Mouse (Mus musculus): ENCODE data around the gene Syp. TPM values are rescaled to one million over a fixed set of nuclear protein-coding genes. Genes with fewer than 3 reads are reported as not detected.

Syp gene
- polyA plus RNA-seq, 1 experiment: 1,108 TPM

- H3K4me3 ChIP-seq (ENCODE audit: insufficient read depth, low read length): no peak overlapping the region
- TF ChIP-seq CTCF (IDR thresholded peaks at IDR 0.05; ENCODE audit: extremely low read depth, insufficient read depth, low read length) (peak; percentile 24; the same call in 1 of the 2 replicates), POLR2A (IDR thresholded peaks at IDR 0.05; ENCODE audit: extremely low read depth, insufficient read depth, low read length) (no peak)
- H3K27ac ChIP-seq (ENCODE audit: insufficient read depth, low read length): no peak overlapping the region
- no peaks in the 10 kb centered on the region for H3K4me1 ChIP-seq (ENCODE audit: control insufficient read depth, insufficient read depth, low read length)
Observed at GRCm38 (mm10) chrX:7692862-7693261, 54.6 kb downstream of the Syp start.

DNA sequence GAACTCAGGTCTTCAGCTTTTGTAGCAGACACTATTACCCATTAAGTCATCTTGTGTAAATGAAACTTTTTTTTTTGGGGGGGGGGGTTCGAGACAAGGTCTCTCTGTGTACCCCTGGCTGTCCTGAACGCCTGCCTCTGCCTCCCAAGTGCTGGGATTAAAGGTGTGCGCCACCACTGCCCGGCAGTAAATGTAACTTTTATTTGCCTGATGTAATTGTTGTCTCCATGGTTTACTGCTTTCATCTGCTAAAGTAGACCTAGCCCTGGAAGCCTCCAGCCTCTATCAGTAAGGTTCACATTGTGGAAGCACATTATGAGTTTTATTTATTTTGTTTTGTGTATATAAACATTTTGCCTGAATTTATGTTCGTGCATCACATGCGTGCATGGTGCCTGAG is 58.2 kb downstream of the Syp start:
- Histone ChIP-seq H3K27ac (ENCODE audit: insufficient read depth, low read length) (no peak overlapping the region), H3K4me1 (ENCODE audit: control insufficient read depth, insufficient read depth, low read length) (no peaks in the 10 kb centered on the region), H3K4me3 (ENCODE audit: insufficient read depth, low read length) (no peak overlapping the region; the same call in 1 of the 2 replicates)
- TF ChIP-seq POLR2A (IDR thresholded peaks at IDR 0.05; ENCODE audit: extremely low read depth, insufficient read depth, low read length) (no peak), CTCF (IDR thresholded peaks at IDR 0.05; ENCODE audit: extremely low read depth, insufficient read depth, low read length) (no peak)

DNA sequence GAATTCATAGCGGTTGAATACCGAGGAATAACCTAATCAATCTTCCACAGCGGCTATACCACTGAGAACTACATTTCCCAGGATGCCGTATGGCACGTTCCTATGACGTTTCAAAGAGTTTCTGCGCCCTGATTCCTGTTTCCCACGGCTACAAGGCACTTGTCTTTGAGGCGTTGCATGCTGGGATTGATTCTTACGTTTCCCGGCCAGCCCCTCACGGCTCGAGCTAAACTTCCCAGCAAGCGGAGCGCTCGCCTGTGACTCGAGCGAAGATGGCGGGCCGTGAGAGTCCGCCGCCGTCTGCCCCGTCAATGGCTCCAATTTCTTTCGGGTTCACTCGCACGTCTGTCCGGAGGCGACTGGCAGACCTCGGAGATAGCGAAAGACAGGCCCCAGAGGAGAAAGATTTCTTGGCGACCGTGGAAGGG is 58.7 kb downstream of the Syp start, which contains the start of gene Gpkow:
Gene Gpkow (plus strand): TSS at position 178 of the 428 bp plus-strand sequence.
- Histone ChIP-seq H3K4me3 (ENCODE audit: insufficient read depth, low read length) (peak within 1 kb of the TSS; percentile 70), H3K4me1 (ENCODE audit: control insufficient read depth, insufficient read depth, low read length) (no peaks in the 10 kb centered on the region), H3K27ac (ENCODE audit: insufficient read depth, low read length) (no peak within 1 kb of the TSS)
- peak; percentile 68; the same call in 1 of the 2 replicates for TF ChIP-seq POLR2A (IDR thresholded peaks at IDR 0.05; ENCODE audit: extremely low read depth, insufficient read depth, low read length)
- TF ChIP-seq CTCF (IDR thresholded peaks at IDR 0.05; ENCODE audit: extremely low read depth, insufficient read depth, low read length): no peak

Other genes with a start within 250 kb of the Syp start
- gene Foxp3, start 64.8 kb upstream of the Syp start, polyA plus RNA-seq (2012; rRNA removed): 0.04 TPM in 1 of 2 replicates, not detected in the other
- 13.9 and 14.2 TPM in 2 replicates for gene Ppp1r3f, start 64.2 kb upstream of the Syp start, polyA plus RNA-seq (2012; rRNA removed)
- 36.1 and 39.7 TPM in 2 replicates for gene Ccdc22, start 33.0 kb upstream of the Syp start, polyA plus RNA-seq (2012; rRNA removed)
- 0.17 and 0.26 TPM in 2 replicates for gene Cacna1f, start 31.4 kb upstream of the Syp start, polyA plus RNA-seq (2012; rRNA removed)
- gene Prickle3, start 18.8 kb downstream of the Syp start, polyA plus RNA-seq (2012; rRNA removed): 2.1 and 2.5 TPM in 2 replicates
- 14.5 and 16.3 TPM in 2 replicates for gene Plp2, start 32.9 kb downstream of the Syp start, polyA plus RNA-seq (2012; rRNA removed)
- gene Magix, start 42.8 kb downstream of the Syp start, polyA plus RNA-seq (2012; rRNA removed): 0.96 and 1.2 TPM in 2 replicates
- gene Gpkow, start 58.7 kb downstream of the Syp start, polyA plus RNA-seq (2012; rRNA removed): 26.7 and 28.3 TPM in 2 replicates
- gene Wdr45, start 75.9 kb downstream of the Syp start, polyA plus RNA-seq (2012; rRNA removed): 77.0 and 84.9 TPM in 2 replicates
- 0.46 TPM in 1 of 2 replicates, not detected in the other for gene Gm45208, start 83.8 kb downstream of the Syp start, polyA plus RNA-seq (2012; rRNA removed)
- 131 and 135 TPM in 2 replicates for gene Praf2, start 90.0 kb downstream of the Syp start, polyA plus RNA-seq (2012; rRNA removed)
- gene Ccdc120, start 112.4 kb downstream of the Syp start, polyA plus RNA-seq (2012; rRNA removed): 23.2 and 23.9 TPM in 2 replicates
- 20.6 and 21.4 TPM in 2 replicates for gene Tfe3, start 124.1 kb downstream of the Syp start, polyA plus RNA-seq (2012; rRNA removed)
- gene Gripap1, start 151.3 kb downstream of the Syp start, polyA plus RNA-seq (2012; rRNA removed): 106 and 115 TPM in 2 replicates
- gene Kcnd1, start 183.8 kb downstream of the Syp start, polyA plus RNA-seq (2012; rRNA removed): 7.6 and 7.9 TPM in 2 replicates
- 46.4 and 49.1 TPM in 2 replicates for gene Otud5, start 202.9 kb downstream of the Syp start, polyA plus RNA-seq (2012; rRNA removed)
- gene Pim2, start 239.8 kb downstream of the Syp start, polyA plus RNA-seq (2012; rRNA removed): 52.5 and 53.8 TPM in 2 replicates
- gene Slc35a2, start 245.6 kb downstream of the Syp start, polyA plus RNA-seq (2012; rRNA removed): 50.2 and 52.7 TPM in 2 replicates